Mouse (Mus musculus) stomach, embryonic 14.5 days (tissue): ENCODE results near the gene AC134908.4. TPM values are rescaled to one million over a fixed set of nuclear protein-coding genes. Genes with fewer than 3 reads are reported as not detected.
A peak's percentile ranks its signal among the peaks of the same experiment; 100 is the strongest.

ENCODE experiments used
- ATAC-seq: fragments of 200-750 bp; cut with Nextera tagmentation; 2 replicates; pipeline ENCODE4 v1.8.0; 2017; ENCODE audit warnings: low read depth, moderate TSS enrichment; ENCODE audit not compliant: insufficient number of reproducible peaks, insufficient read depth, low FRiP score
- H3K27ac ChIP-seq: fragments of 300-500 bp; sonication (generic); 2 replicates; pipeline ENCODE4 v1.5.1; 2014; ENCODE audit warnings: mild to moderate bottlenecking, low read length, moderate library complexity, mixed read lengths
- H3K27me3 ChIP-seq: fragments of 300-500 bp; sonication (generic); 2 replicates; pipeline ENCODE4 v1.6.1; 2014; ENCODE audit warnings: low read length, control low read depth, mixed read lengths; ENCODE audit not compliant: control insufficient read depth, insufficient read depth
- H3K36me3 ChIP-seq: fragments of 300-500 bp; sonication (generic); 2 replicates; pipeline ENCODE4 v1.6.1; 2014; ENCODE audit warnings: mild to moderate bottlenecking, control low read depth, low read length, moderate library complexity, mixed read lengths; ENCODE audit not compliant: control insufficient read depth, insufficient read depth
- H3K4me1 ChIP-seq: fragments of 300-500 bp; sonication (generic); 2 replicates; pipeline ENCODE4 v1.6.1; 2014; ENCODE audit warnings: low read length, control low read depth, mixed read lengths; ENCODE audit not compliant: control insufficient read depth, insufficient read depth
- H3K4me2 ChIP-seq: fragments of 300-500 bp; sonication (generic); replicated peaks from 2 replicates; pipeline ENCODE4 v1.6.1; 2014; ENCODE audit warnings: low read depth, low read length, control low read depth
- H3K4me3 ChIP-seq: fragments of 300-500 bp; sonication (generic); 2 replicates; pipeline ENCODE4 v1.5.1; 2014; ENCODE audit warnings: low read depth, low read length, control low read depth
- H3K9ac ChIP-seq: fragments of 300-500 bp; sonication (generic); replicated peaks from 2 replicates; pipeline ENCODE4 v1.6.1; 2014; ENCODE audit warnings: low read depth, mild to moderate bottlenecking, control low read depth, low read length, moderate library complexity, mixed read lengths
- H3K9me3 ChIP-seq: fragments of 300-500 bp; sonication (generic); 2 replicates; pipeline ENCODE4 v1.6.1; 2016; ENCODE audit warnings: low read depth, low read length, control low read depth; ENCODE audit not compliant: control insufficient read depth
- WGBS: fragments of 180-500 bp; shearing (Covaris S2); extraction: QIAGEN DNeasy Blood & Tissue Kit; methylation state at CpG from one replicate; pipeline ENCODE4 v1.1.7; 2014; 5-methylcytosine and 5-hydroxymethylcytosine counted together
- polyA plus RNA-seq: library from polyadenylated mRNA; unstranded; fragments of >200 nt; fragmentation: Nextera tagmentation; extraction: Ambion mirVana; gene quantifications from 2 replicates; pipeline ENCODE4 v1.2.1, GENCODE M21; 2014

Gene AC134908.4
- polyA plus RNA-seq, 1 experiment from 2014 or later = not detected

DNA sequence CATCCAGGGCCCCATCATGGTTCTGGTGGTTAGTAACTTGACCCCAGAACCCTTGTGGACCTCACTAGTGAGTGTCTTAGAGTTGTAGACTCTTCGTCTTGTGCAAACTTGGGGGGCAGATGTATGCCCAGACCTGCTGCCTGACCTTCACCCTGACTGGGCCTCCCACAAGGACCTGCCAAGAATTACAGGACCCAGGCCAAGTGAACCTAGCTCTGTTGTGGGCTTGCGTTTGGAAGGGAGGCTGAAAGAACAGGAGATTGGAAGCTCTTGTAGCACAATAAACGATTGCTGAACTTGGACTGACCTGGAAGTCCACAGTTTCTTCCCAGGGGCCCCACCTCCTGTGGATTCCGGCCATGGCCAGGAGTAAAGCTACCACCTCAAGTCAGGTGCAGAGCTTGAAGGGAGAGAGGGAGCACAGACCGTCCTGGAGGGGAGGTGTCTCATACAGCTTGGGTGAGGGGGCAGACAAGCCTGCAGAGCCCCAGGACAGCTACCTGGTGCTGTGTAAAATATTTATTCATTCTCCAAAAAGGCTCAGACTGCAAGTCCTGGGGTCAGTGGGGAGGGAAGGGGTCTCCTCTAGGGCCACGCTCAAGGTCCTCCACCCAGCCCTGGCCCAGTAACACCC is 38.6 kb upstream of the AC134908.4 start:
- H3K27me3 ChIP-seq = no peaks in the 10 kb centered on the region
- H3K9ac ChIP-seq = peak overlapping the region; percentile 74; the same call in 1 of the 2 replicates
- H3K4me2 ChIP-seq = peak overlapping the region; percentile 99
- H3K9me3 ChIP-seq = no peaks in the 10 kb centered on the region
- H3K27ac ChIP-seq = peak overlapping the region; percentile 94; the same call in 1 of the 2 replicates
- ATAC-seq = no peak
- WGBS = 20% methylated on average over 6 of the region's 6 CpGs
- peaks cover 55% of the 10 kb centered on the region for H3K4me1 ChIP-seq
- peak overlapping the region; percentile 81 for H3K4me3 ChIP-seq
- H3K36me3 ChIP-seq = peaks cover 36% of the 10 kb centered on the region

DNA sequence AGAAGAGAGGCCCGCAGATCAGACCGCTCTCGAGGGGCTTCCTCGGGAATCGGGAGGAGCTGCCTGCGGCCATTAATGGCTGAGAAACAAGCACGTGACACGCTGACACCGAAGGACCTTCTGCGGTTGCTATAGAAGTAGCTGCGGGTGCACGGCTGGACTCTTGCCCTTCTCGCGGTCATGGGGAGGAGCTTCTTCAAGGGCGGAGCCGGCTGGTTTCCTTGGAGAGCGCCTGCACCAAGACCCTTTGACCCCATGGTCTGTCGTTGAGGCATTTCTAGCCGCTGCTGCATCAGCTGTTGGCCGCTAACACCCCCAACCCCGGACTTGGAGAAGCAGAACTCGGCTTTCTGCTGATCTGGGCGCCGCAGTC is 37.8 kb upstream of the AC134908.4 start, which contains the start of gene Stub1:
TSS of gene Stub1 (minus strand) at position 114 of the 373 bp plus-strand sequence.
- Histone ChIP-seq H3K36me3 (peaks cover 31% of the 10 kb centered on the region), H3K27me3 (no peaks in the 10 kb centered on the region), H3K4me1 (peaks cover 58% of the 10 kb centered on the region), H3K4me3 (peak within 1 kb of the TSS; percentile 81), H3K9ac (peak within 1 kb of the TSS; percentile 74), H3K27ac (peak within 1 kb of the TSS; percentile 94), H3K4me2 (peak within 1 kb of the TSS; percentile 99), H3K9me3 (no peaks in the 10 kb centered on the region)
- peak; percentile 66 for ATAC-seq
- under 1% methylated on average over 24 of the region's 24 CpGs for WGBS

DNA sequence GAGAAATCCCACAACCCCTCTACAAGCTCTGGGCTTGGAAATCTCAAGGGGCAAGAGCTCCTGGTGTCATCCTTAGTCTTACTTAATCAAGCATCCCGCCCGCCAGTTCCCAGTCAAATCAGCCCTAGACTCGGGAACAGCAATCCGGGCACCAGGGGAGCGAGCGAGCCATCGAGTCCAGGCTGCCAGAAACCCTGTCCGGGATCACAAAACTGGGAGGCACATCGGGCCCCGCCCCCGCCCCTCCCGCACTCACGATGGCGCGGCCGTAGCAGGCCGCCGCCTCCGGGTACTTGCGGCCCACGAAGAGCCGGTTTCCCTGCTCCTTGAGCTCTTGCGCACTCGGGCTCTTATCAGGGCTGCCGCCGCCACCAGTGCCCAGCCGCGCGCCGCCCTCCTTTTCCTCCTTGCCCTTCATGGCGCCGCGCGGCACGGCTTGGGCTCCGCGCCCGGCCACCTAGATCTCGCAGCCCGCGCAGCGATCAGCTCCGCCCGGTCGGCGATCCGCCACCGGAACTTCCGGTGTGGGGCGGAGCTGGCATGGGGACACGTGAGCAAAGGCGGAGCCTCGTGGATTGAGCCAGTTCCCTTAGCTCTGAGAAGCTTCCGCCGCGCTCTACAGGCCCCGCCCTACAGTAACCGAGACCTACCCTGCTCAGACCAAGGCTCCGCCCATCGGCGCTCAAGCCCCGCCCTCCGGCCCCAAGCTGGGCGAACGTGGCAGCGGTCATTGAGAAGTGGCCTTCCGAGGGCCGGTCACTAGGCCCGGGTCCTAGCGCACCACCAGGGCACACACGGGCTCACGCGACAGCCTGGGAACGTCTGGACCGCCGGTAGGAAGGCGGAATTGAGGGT is 37.2 kb upstream of the AC134908.4 start:
- Histone ChIP-seq H3K9me3 (no peaks in the 10 kb centered on the region), H3K4me1 (peaks cover 60% of the 10 kb centered on the region), H3K27ac (peak overlapping the region; percentile 94), H3K4me3 (peak overlapping the region; percentile 81), H3K36me3 (peaks cover 25% of the 10 kb centered on the region), H3K9ac (peak overlapping the region; percentile 74), H3K4me2 (peak overlapping the region; percentile 99), H3K27me3 (no peaks in the 10 kb centered on the region)
- ATAC-seq = peak; percentile 87
- WGBS = under 1% methylated on average over 70 of the region's 77 CpGs

DNA sequence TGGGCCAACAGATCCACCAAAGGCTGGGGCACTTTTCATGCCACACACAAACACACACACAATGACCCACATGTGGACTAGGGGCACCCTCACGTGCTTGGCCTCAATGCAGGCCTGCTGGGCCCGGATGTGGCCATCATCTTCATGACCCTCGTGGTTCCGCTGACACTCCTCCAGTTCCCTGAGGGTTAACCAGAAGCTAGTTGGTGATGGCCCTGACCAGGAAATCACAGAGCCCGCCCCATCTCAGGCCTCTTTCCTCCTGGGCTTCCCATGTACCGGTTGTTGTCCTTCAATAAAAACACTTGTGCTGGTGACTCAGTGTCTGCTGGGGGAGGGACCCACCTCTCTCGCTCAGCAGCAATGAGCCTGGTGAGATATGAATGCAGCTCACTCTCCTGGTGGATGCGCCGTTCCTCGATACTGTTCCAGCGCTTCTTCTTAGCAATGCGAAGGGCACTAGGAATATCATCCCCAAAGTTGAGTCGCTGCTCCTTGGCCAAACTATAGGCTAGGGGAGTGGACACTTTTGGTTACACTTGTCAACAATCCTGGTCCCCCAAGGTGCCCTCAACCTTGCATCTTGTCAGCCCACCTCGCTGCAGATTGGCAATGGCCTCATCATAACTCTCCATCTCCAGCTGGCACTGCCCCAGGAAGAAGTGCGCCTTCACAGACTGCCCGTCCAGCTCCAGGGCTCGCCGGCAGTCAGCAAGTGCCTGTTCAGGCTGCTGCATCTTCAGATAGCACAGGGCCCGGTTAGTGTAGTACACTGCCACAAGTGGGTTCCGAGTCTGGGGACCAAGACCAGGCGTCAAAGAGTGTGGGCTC is 36.2 kb upstream of the AC134908.4 start:
- Histone ChIP-seq H3K4me3 (peak overlapping the region; percentile 81), H3K9ac (peak overlapping the region; percentile 74), H3K4me2 (peak overlapping the region; percentile 99), H3K27ac (peak overlapping the region; percentile 88), H3K27me3 (no peaks in the 10 kb centered on the region), H3K9me3 (no peaks in the 10 kb centered on the region), H3K4me1 (peaks cover 50% of the 10 kb centered on the region), H3K36me3 (peaks cover 28% of the 10 kb centered on the region)
- no peak for ATAC-seq
- WGBS = 55% methylated on average over 21 of the region's 21 CpGs

DNA sequence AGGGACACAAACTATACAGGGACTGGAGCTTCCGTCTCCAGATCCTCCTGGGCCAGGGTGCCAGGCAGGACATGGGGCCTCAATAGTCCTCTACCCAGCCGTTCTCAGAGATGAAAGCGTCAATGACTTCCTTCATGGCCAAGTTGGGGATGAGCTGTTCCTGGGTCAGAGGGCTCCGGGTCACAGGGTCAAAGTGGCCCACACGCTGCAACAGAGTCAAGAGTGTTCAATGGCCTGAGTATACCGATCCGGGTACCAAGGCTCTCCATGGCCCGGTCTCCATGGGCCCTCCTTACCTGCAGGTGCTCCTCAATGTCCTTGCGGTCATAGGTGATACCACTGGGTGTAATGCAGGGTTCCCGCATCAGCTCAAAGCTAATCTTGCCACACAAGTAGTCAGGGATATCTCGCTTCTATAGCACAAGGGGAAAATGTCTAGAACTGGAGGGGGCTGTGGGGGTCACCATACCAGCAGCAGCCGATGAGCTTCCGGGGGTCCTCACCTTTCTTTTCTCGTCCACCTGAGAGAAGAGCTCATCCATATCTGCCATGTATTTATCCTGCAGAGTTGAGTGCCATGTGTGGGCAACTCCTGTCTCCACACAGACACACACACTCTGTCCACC is 35.5 kb upstream of the AC134908.4 start:
- Histone ChIP-seq H3K27ac (no peak overlapping the region), H3K36me3 (peaks cover 36% of the 10 kb centered on the region), H3K4me3 (peak overlapping the region; percentile 81; the same call in 1 of the 2 replicates), H3K4me1 (peaks cover 43% of the 10 kb centered on the region), H3K9ac (no peak overlapping the region), H3K4me2 (peak overlapping the region; percentile 99; the same call in 1 of the 2 replicates), H3K9me3 (no peaks in the 10 kb centered on the region), H3K27me3 (no peaks in the 10 kb centered on the region)
- no peak for ATAC-seq
- WGBS = 83% methylated on average over 14 of the region's 14 CpGs

DNA sequence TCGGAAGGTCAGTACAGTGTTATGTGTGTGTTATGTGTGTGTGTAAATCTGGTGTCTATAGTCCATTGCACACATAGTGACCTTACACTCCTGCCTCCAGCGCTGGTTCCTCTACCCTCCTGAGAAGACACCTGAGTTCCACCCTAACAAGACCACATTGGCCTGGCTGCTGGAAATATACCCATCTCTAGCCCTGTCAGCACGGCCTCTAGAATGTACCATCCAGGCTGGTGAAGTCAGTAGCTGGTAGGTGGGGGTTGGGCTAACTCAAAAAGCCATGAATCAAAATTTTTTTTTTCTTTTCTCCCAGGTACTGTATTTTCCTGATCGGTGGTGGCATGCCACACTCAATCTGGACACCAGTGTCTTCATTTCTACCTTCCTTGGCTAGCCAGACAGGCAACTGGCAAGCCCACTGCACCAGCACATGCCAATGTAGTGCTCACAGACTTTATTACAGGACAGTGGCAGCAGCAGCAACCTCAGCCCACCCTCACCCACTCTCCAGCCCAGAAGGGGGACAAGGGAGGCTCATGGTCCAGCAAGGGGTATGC is 34.8 kb upstream of the AC134908.4 start:
- Histone ChIP-seq H3K4me1 (peaks cover 38% of the 10 kb centered on the region), H3K4me3 (no peak overlapping the region), H3K9me3 (no peaks in the 10 kb centered on the region), H3K27ac (no peak overlapping the region), H3K4me2 (peak overlapping the region; percentile 91), H3K9ac (no peak overlapping the region), H3K36me3 (peaks cover 38% of the 10 kb centered on the region), H3K27me3 (no peaks in the 10 kb centered on the region)
- ATAC-seq = no peak
- 77% methylated on average over 4 of the region's 4 CpGs for WGBS

DNA sequence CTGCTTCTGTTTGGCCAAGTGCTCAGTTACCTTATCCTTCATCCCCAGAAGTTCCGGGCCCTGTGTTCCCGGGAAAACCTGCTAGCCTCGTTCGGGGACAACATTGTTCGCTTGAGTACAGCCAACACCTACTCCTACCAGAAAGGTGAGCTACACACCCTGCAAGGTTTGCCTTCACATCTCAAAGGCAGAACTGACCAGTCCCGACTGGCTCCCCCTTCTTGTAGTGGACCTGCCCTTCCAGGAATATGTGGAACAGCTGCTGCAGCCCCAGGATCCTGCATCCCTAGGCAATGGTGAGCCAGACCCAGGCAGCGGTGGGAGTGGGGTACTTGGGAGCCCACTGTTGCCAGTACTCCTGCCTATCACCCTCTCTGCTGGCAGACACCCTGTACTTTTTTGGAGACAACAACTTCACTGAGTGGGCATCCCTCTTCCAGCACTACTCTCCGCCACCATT is 34.1 kb upstream of the AC134908.4 start:
- no peak for ATAC-seq
- Histone ChIP-seq H3K4me3 (peak overlapping the region; percentile 59), H3K9ac (peak overlapping the region; percentile 60), H3K4me2 (peak overlapping the region; percentile 91), H3K27ac (peak overlapping the region; percentile 88), H3K36me3 (peaks cover 34% of the 10 kb centered on the region), H3K4me1 (peaks cover 35% of the 10 kb centered on the region), H3K9me3 (no peaks in the 10 kb centered on the region), H3K27me3 (no peaks in the 10 kb centered on the region)
- 30% methylated on average over 8 of the region's 8 CpGs for WGBS
